Mouse (Mus musculus) heart, postnatal 10 days (tissue): ENCODE measurements at regions not wholly inside any gene's neighbourhood (a gene's known extent, or its start where the extent isn't known, plus 50 kb on each side); places are given as distances from the start of the nearest gene placed in this dataset.

Experiments used
- DNase-seq, 2 experiments: peaks; one replicate each; pipeline ENCODE4 v3.0.0; 2021
- intact Hi-C: fragments of 180-260 bp; cut with DNase I; formaldehyde crosslinking; loops from one replicate; pipeline ENCODE4 v1.15.1; 2025

DNA sequence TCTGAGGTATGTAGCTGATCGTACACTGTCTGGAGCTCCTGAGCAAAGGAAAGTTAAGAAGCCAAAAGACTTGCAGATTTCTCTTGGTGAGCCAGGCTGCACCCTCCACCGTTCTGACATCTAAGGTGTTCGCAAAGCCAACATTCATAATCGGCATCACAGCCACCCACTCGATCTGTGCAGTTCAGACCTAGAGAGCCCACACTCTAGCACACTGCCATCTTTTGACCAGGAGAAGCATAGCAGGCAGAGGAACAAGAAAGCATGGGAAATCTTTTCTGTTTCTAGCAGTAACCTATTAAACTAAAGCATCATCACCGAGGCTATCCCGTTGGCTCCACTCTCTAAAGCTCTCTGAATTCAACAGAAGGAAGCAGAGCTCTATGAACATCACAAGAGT lies 59.2 kb downstream of the Areg start:
- intact Hi-C loops: loop anchor here (5.0 kb wide), 2 partner anchors 111 to 221 kb away; no protein-coding TSS in a partner anchor

DNA sequence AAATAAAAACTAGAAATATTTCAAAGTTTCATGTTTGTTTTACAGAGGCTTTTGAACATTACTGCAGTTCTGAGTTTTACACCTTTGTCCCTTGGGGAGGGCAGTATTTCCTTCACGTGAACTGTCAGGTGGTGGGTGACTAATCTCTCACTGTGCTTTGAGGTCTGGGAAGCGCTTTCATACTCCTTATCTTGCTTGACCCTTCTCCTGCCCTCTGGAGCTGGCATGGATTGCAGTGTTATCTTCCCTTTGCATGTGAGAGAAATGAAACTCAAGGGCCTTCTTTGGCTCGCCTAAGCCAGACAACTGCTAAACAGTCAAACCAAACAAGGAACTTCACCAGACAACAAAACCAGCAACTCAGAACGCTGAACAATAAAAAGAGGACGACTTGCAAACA lies 61.0 kb downstream of the Areg start:
- DNase-seq: peak; percentile 70 to 74
- intact Hi-C loops: no loop called here

More for the DNA sequence above, 59.2 kb downstream of the Areg start:
- DNase-seq: peak; percentile 34 to 54

DNA sequence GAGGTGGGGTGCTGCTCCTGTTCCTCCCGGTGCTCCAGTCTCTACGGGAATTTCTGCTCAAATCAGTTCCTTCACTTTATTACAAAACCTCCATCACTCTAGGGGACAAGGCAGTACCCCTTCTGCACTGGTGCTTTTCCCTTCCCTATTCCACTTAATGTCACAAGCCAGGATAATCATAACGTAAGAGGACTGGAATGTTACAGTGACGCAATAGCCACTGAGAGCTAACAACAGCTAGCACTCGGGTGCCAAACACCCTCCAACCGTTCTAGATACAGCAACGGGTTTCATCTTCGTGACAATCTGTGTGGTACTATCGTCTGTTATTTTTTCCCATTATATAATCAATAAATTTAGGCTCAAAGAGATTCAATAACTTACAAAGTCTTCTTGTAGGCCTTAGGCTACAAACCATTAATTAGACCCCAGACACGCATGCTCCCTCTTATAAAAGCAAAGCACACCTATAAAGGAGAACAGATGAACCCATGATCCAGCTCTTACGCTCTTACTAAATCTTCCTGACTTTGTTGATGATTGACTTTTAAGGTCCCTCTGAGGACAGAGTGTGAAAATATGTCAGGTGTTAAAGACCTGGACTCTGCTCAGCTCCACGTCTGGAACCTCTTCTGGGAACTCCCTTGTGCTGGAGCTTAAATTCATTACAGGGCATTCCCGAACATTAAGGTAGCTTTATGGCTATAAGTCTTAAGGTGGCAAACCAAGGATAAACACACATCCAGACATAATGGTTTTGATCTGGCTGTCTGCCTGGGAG lies 65.0 kb downstream of the Areg start:
- peak in 1 of 2 experiments; percentile 42 for DNase-seq
- intact Hi-C loops: no loop called here

DNA sequence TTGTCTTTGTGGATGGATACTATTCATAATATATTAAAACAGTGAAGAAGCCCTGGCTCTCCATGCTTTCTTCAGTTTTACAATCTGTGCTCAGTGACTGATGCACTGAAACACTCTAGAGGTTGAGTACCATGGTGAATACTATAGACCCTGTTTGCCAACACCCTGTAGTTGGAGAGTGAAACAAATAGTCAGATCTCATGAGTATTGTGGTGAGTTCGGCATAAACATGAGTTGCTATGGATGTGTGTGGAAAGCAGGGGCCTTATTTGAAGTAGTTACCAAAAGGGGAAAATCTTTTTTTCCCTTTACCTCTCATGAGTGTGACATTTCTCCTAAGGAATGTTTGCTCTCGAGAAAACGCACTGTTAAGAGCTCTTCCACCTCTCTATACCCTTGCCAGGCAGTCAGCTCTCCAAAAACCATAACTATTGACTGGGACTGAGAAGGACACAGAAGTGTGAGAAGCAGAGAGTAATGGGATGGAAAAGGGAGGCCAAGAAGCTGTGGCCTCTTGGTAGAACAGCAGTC lies 66.0 kb downstream of the Areg start:
- intact Hi-C loops: no loop called here
- no peak for DNase-seq

DNA sequence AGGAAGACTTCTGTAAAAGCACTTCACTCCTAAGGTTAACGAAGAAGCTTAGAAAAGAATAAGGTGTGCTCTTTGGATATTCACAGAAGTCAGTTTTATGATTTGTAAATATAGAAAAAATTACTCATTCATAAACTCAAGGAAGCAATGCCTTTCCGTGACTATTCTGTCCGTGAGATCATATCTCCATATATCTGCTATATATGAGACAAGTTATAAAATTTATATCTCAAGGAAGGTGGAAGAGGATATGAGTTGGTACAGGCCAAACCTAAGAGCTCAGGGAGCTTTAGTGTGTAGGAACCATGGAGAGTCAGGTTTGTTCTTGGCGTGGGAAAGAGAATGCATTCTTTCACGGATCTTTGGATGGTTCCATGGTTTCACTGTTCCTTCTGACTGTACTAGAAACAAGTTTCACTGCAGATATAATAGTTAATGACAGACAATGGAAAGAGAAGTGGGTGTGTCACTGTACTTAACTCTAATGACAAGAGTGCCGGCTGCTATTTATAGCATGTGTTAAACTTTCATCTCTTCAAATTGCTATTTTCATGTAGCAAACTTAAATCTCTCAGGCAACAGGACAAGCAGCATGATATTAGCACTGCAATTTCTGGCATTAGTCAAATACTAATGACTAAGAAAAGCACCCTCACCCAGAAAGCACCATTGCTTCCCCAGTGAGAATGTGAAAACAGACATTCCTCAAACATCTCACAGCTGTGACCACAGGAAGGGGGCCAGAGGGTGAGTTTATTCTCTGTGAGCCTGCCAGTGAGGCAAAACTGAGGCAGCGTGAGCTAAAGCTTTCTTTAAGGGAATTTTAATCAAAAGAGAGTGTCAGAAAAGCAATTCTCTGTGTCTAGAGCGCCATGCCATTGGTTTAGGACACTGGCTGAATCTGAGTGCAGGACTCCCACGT lies 67.4 kb downstream of the Areg start:
- peak; percentile 18 to 23 for DNase-seq
- intact Hi-C loops: no loop called here

DNA sequence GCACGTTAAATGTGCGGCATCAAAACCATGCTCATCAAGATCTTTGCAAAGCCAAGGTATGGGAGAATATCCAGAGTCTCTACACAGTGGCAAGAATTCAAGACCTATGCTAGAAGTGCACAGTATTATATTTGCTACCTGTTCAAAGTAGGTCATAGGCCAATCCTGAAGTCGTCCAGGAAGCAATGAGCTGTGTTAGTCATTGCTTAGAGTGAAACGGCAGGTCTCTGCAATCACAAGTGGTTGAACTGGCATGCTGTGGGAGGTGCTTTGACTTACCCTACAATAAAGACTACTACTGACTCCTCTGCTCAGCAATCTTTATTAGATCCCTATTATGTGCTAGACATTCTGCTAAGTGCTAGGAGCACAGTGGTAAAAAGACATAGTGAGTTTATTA lies 80.8 kb downstream of the Areg start:
- DNase-seq: no peak
- intact Hi-C loops: no loop called here

DNA sequence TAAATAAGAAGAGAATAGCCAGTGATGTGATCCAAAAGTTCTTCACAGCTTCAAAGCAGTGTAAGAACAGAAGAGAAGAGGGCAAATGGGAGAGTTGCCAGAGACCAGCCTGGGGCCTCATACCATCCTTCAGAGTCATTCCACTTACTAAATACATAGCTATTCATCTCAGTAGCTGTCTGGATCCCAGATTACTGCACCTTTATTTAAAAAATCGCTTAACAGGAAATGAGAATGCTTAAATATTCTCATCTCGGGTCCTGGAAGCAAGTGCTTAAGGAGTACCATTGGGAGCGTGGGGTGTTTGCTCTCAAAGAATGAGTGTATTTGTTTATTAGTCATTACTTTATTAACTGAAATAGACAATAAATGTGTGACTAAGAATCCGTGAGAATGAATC lies 102.3 kb downstream of the Areg start:
- intact Hi-C loops: no loop called here
- DNase-seq: no peak

DNA sequence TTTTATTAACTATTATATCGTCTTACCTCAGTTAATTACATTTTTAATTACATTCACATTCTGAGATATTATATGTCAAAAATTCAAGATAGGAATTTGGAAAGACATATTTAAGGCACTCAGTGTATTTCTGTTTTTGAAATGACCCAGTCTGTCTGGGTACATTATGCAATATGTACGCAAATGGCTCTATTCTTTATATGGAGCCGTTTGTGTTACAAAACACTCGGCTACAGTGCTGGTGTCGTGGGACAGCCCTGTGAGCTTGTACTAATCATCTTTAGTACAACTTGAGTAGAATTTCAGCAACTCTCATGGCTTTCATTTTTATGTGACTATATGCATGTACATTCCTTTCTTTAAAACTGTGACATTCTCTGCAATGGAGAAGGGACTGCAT lies 108.0 kb downstream of the Areg start:
- intact Hi-C loops: no loop called here
- no peak for DNase-seq

DNA sequence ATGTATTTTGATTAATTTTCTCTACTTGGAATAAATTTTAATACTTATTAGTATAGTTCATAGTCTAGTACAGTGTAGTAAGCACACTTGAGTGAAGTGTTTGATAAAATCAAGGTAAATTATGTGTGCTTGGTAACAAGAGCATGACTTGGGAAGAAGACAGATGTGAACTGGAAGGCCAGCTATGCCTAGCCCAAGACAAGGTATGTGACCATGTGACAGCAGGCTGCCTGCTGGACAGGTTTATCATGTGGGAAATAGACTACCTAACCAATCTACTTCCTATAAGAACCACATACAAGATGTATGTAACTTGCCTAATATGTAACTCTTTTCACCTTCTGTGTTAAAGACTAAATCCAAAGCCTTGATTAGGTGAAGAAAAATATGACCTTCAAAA lies 122.5 kb downstream of the Areg start:
- DNase-seq: no peak
- intact Hi-C loops: no loop called here

DNA sequence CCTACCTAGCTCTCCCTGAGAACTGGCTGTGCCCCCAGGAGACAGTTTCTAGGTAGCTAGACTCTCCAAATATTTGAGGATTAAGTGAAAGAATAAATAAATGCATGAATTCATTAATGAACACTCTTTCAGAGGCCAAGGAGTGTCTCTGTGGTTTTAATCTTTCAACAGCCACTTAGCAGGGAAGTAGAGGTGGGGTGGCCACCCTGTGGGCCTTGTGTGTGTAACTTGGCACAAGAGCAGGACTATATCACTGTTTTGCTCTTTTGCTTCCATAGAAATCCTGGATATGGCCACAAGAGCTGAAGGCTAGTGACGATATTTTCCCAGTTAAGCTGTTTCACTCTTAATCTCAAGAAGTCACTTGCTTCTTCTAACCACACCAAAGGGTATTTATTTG lies 123.1 kb downstream of the Areg start:
- intact Hi-C loops: no loop called here
- no peak for DNase-seq

DNA sequence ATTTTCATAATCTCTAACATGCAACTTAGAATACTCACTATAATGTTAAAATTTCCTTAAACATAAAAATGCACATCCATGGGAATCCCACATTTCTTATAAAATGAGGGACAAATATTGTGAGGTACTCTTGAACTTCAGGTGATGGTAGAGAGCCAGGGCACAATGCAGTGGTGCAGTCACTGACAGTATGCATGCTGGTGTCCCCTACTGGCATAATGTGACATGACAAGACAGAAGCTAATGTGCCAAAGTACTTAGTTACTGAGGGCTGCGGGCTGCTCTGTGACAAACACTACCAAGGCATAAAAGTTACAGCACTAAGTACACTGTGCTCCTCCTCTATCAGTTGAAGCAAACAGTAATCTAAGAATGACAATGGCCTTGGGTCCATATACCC lies 131.3 kb downstream of the Areg start:
- intact Hi-C loops: loop anchor here (5.0 kb wide), 1 partner anchor 183 kb away; no protein-coding TSS in a partner anchor
- peak; percentile 18 to 19 for DNase-seq

DNA sequence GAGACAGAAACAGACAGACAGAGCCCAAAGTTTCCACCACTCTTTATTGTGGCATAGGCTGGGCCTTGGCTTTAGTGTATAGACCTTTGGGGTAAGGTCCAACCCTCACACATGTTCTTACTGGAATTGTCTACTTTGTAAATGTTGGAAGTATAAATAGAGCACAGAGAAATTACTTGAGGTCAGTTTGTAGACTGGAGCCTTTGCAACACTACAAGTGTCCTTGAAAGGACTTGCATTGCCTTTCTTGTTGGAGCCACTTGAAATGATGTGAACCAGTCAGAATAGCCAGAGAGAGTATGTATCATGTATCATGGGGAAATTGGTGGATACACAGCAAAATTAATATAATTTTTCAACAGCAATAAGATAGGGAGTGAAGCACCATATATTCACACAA lies 131.4 kb downstream of the Btc start:
- no peak for DNase-seq
- intact Hi-C loops: loop anchor here (5.0 kb wide), 1 partner anchor 184 kb away; no protein-coding TSS in a partner anchor

DNA sequence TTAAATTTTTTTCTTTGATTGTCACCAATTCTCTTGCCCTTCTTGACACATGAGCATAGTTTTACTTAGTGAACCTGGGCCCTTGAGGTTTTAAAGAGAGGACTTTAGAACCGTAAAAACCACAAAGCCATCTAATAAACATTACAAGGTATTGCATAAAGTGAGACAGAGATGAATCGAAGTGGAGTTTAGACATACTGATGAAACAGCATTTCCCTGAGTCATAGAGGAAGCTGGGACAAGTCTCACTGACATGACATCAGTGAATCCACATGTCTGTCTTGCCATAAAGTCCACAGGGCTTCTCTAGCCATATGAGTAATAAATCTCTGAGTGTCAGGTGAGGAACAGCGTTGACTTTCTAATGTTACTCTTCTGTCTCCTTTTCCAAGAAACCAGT lies 128.4 kb downstream of the Btc start:
- intact Hi-C loops: loop anchor here (5.0 kb wide), 1 partner anchor 187 kb away; no protein-coding TSS in a partner anchor
- no peak for DNase-seq

DNA sequence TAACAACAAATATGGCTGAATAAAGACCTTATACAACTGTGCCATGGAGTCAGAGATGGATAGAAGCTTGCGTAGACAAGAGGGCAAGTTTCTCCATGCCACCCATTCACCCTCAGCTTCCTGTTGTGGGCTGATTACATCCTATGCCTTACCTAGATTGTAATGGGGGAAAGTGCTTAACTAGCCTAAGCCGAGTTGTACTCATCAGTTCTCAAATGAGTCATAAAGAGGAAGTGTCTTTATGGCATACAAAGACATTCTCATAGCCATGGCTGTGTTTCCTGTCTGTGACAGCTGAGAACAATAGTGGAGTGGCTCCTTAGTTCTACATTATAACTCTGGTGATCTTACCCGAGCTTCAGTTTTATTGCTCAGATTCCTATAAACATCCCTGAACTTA lies 124.3 kb downstream of the Btc start:
- DNase-seq: no peak
- intact Hi-C loops: no loop called here

DNA sequence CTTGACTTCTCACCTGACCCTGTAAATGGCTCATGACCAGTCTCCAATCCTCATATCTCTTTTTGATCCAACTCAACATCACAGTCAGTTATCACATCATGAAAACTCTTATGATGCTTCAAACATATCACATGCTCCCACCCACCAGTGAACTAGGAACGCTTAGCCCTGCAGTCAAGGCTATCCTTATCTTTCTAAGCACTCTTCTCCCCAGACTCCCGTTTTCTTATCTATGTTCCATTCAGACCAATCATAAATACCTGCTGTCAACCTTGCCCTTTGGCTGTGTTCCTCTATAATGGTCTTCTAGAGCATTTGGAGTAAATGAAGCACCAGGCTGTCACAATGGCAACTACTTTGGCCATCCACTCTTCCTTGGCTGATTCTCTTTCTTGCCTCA lies 123.3 kb downstream of the Btc start:
- DNase-seq: no peak
- intact Hi-C loops: no loop called here

DNA sequence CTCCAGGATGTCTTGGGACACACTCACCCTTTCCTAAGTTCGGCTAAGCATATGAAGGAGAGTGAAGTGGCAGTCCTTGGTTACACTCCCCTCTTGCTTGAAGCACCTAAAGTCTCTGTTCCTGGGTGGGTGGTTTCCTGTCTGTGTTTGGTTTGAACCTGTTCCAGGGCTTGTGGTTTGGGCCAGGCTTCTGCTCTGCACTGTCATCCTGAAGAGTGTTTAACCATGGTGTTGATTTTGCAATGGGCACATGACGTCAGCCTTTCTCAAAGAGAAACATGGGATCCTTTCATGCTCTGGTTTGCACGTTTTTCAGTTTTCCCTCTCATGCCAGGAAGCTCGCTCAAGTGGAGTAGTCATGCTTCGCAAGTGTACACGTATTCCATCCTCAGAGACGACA lies 119.8 kb downstream of the Btc start:
- DNase-seq: no peak
- intact Hi-C loops: no loop called here

DNA sequence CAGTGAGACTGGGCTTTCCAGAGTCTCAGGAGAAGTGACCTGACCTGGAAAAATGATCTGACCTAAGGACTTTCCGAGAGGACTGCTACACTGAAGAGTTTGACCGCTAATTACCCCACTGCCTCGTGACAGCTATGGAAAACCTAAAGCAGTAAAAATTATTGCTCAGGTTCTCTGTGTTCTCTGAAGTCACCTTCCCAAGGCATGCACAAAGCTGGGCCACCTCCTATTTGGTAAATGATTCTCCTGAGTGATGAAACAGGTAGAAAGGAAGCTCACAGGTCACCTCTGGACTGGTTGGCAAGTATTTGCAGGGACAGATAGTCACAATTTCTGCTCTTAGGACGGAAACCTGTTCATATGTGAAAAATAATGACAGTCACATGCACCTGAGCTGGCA lies 109.7 kb downstream of the Btc start:
- intact Hi-C loops: no loop called here
- no peak for DNase-seq

DNA sequence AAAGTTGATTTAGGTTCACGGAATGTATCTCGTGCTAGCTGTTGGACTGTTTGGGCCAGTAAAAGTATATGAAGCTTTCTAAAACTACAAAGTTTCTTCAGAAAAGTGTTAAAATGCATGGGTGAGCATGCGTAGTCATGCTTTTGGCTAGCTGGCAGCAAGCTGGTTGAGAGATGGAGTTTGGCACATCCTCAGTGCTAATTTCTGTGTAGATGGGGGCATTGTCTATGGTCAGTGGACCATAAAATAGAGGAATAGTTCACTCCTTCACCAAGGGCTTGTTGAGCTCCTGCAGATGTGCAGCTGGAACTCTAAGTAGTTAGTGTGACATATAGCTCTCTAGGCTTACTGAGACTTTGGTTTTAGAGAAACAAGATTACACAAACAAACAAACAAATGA lies 107.8 kb downstream of the Btc start:
- intact Hi-C loops: no loop called here
- DNase-seq: no peak

DNA sequence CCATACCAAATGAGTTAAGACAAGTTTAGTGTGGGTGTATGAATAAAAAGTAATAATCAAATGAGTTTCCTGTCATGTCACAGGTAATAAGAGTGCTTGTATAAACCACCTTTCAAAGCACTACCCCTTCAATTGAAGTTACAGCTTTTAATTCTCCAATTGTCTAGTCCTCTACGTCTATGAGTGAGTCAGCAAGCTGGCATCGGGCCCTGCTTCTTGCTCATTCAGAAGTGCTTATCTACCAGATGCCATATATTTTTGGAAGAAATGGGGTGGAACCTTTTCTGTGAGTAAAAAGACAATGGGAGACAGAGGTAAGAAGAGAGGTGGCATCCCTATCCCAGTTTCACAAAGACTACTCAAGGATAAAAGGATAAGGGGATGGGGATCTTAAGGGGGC lies 105.7 kb downstream of the Btc start:
- intact Hi-C loops: no loop called here

DNA sequence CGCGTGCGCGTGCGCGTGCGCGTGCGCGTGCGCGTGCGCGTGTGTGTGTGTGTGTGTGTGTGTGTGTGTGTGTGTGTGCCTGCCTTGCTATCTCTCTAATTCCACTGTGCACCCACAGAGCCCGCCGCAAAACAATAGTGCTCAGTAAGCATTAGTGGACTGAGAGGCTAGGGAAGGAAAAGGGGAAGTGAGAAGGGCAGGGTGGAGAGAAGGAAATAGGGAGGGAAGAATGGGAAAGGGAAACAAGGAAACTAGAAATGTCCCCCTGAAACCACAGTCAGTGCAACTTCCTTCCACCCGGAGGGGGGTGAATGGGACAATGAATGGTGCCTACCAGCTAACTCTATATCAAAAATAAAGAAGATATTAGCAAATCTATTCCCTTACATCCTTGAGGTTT lies 100.7 kb downstream of the Btc start:
- no peak for DNase-seq
- intact Hi-C loops: no loop called here

More for the DNA sequence above, 105.7 kb downstream of the Btc start:
- DNase-seq: no peak

DNA sequence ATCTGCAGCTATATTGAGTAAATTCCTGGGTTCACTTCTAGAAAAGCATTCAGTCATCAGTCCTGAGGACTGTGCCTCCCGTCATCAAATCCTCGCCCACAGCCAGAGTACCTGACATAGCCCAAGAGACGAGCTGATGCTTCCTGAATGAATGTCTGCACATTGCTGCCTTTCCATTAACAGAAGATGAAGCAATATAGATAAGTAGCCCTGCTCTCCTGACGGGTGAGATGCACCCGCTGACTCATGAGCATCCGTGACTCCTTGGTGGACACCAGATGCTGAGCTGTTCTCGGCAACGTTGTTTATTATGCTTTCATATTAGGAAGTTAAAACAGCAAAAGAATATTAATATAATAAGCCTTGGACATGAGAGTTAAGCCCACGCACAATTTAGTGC lies 99.9 kb downstream of the Btc start:
- intact Hi-C loops: no loop called here
- no peak for DNase-seq

DNA sequence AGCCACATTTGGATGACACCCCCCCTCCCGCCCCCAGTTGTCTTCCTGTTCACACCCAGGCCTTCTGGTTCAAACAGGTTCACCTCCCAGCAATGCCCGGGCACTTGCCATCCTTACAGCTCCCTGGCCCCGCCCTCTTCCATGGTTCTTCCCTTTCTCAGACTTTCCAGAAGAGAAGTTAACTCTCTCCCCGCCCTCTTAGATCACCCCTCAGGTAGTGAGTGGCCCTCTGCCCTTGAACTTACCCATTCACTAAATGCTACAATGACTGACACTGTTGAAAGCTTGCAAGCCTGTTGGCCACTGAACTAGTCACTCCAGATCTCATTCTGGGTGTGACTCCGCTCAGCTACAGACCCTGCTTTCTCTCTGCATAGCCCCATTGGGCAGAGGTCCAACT lies 99.1 kb downstream of the Btc start:
- intact Hi-C loops: no loop called here

More for the DNA sequence above, 99.1 kb downstream of the Btc start:
- no peak for DNase-seq
